Mouse (Mus musculus): ENCODE data around the gene Gm20924.
"Not testable (repeated sequence)": the region's sequence is repeated elsewhere in the genome, so short reads cannot be mapped to it uniquely, and the experiment has no call there.

Gene Gm20924

DNA sequence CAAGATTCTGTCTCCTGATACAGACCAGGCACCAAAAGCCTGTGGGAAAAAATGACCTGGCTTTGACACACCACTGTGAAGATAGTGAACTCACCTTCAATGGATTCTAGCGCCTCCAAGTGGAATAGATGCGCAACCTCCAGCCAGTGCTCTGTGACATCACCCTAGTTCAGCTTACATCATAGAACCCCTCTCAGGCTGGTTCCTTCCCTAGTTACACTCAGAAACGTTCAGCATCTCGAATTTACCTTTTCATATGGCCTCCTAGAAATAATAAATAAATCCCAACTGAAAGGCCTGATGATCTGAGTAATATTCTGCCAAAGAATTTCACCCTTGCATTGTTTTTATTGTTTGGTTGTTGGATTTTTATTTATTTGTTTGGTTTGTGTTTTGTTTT is at the start of gene Gm20924:
Gene Gm20924 (minus strand): TSS at position 101 of the 400 bp plus-strand sequence.
- not testable (repeated sequence) for DNase-seq (ENCODE audit: low read depth)

All from c-Kit-positive CD71-negative TER-119-negative erythroid progenitor cells, embryonic 14.5 days (primary cell).